Mouse (Mus musculus): Measurements from ENCODE around the gene Smok2a.
"Not testable (repeated sequence)": the region's sequence is repeated elsewhere in the genome, so short reads cannot be mapped to it uniquely, and the experiment has no call there.

The Smok2a gene

GRCm38 (mm10) chr17:13220888-13221287 is at the start of gene Smok2a:
Gene Smok2a (plus strand): TSS chr17:13221188.
- in situ Hi-C loops (cut with MboI): no loop called here

GRCm38 (mm10) chr17:13173578-13173977 is 47.4 kb upstream of the Smok2a start:
- in situ Hi-C loops (cut with MboI): not testable (repeated sequence)

GRCm38 (mm10) chr17:13174029-13174428 is 47.0 kb upstream of the Smok2a start:
- in situ Hi-C loops (cut with MboI): not testable (repeated sequence)

GRCm38 (mm10) chr17:13175609-13176008 is 45.4 kb upstream of the Smok2a start:
- in situ Hi-C loops (cut with MboI): not testable (repeated sequence)

- in situ Hi-C loops (cut with MboI): not testable (repeated sequence)
Measured at GRCm38 (mm10) chr17:13177796-13178195, 43.2 kb upstream of the Smok2a start.

- in situ Hi-C loops (cut with MboI): not testable (repeated sequence)
Measured at GRCm38 (mm10) chr17:13179021-13179420, 42.0 kb upstream of the Smok2a start.

GRCm38 (mm10) chr17:13180491-13180890 is 40.5 kb upstream of the Smok2a start:
- in situ Hi-C loops (cut with MboI): not testable (repeated sequence)

GRCm38 (mm10) chr17:13182712-13183111 is 38.3 kb upstream of the Smok2a start:
- in situ Hi-C loops (cut with MboI): not testable (repeated sequence)

- in situ Hi-C loops (cut with MboI): not testable (repeated sequence)
Measured at GRCm38 (mm10) chr17:13184514-13184913, 36.5 kb upstream of the Smok2a start.

- in situ Hi-C loops (cut with MboI): not testable (repeated sequence)
Measured at GRCm38 (mm10) chr17:13186541-13186940, 34.4 kb upstream of the Smok2a start.

GRCm38 (mm10) chr17:13187621-13188020 is 33.4 kb upstream of the Smok2a start:
- in situ Hi-C loops (cut with MboI): not testable (repeated sequence)

GRCm38 (mm10) chr17:13188846-13189245 is 32.1 kb upstream of the Smok2a start:
- in situ Hi-C loops (cut with MboI): not testable (repeated sequence)

GRCm38 (mm10) chr17:13190836-13191583 is 30.0 kb upstream of the Smok2a start:
- in situ Hi-C loops (cut with MboI): not testable (repeated sequence)

- in situ Hi-C loops (cut with MboI): not testable (repeated sequence)
Measured at GRCm38 (mm10) chr17:13196486-13196885, 24.5 kb upstream of the Smok2a start.

GRCm38 (mm10) chr17:13198812-13199211 is 22.2 kb upstream of the Smok2a start:
- in situ Hi-C loops (cut with MboI): not testable (repeated sequence)

- in situ Hi-C loops (cut with MboI): not testable (repeated sequence)
Measured at GRCm38 (mm10) chr17:13199880-13200409, 21.0 kb upstream of the Smok2a start.

GRCm38 (mm10) chr17:13201551-13201950 is 19.4 kb upstream of the Smok2a start:
- in situ Hi-C loops (cut with MboI): not testable (repeated sequence)

GRCm38 (mm10) chr17:13202453-13203107 is 18.4 kb upstream of the Smok2a start:
- in situ Hi-C loops (cut with MboI): not testable (repeated sequence)

GRCm38 (mm10) chr17:13205247-13205646 is 15.7 kb upstream of the Smok2a start:
- in situ Hi-C loops (cut with MboI): loop anchor here (5.0 kb wide), 1 partner anchor 307 kb away; no protein-coding TSS in a partner anchor

- in situ Hi-C loops (cut with MboI): loop anchor here (5.0 kb wide), 1 partner anchor 306 kb away; no protein-coding TSS in a partner anchor
Measured at GRCm38 (mm10) chr17:13206491-13206890, 14.5 kb upstream of the Smok2a start.

- in situ Hi-C loops (cut with MboI): loop anchor here (5.0 kb wide), 1 partner anchor 304 kb away; no protein-coding TSS in a partner anchor
Measured at GRCm38 (mm10) chr17:13208460-13208859, 12.5 kb upstream of the Smok2a start.

GRCm38 (mm10) chr17:13212136-13212850 is 8.7 kb upstream of the Smok2a start:
- in situ Hi-C loops (cut with MboI): no loop called here

Data from mature B cell (primary cell).